Mouse (Mus musculus) stomach, postnatal 0 days (tissue): Measurements from ENCODE around the gene Bbof1. TPM values are rescaled to one million over a fixed set of nuclear protein-coding genes. Genes with fewer than 3 reads are reported as not detected.
A peak's percentile ranks its signal among the peaks of the same experiment; 100 is the strongest.

Experiments used
- ATAC-seq: fragments of 200-750 bp; cut with Nextera tagmentation; 2 replicates; pipeline ENCODE4 v1.8.0; 2017; ENCODE audit not compliant: low FRiP score, low TSS enrichment
- DNase-seq: peaks from one replicate; pipeline ENCODE4 v3.0.0-alpha.2; 2016; ENCODE audit warnings: low spot score
- H3K27ac ChIP-seq: fragments of 300-500 bp; sonication (generic); replicated peaks from 2 replicates; pipeline ENCODE4 v1.5.1; 2014; ENCODE audit warnings: mild to moderate bottlenecking, control low read depth
- H3K27me3 ChIP-seq: fragments of 300-500 bp; sonication (generic); 2 replicates; pipeline ENCODE4 v1.6.1; 2014; ENCODE audit warnings: low read length; ENCODE audit not compliant: control insufficient read depth, insufficient read depth
- H3K36me3 ChIP-seq: fragments of 300-500 bp; sonication (generic); 2 replicates; pipeline ENCODE4 v1.6.1; 2014; ENCODE audit warnings: low read length, mixed read lengths; ENCODE audit not compliant: control insufficient read depth, insufficient read depth
- H3K4me1 ChIP-seq: fragments of 300-500 bp; sonication (generic); replicated peaks from 2 replicates; pipeline ENCODE4 v1.6.1; 2014; ENCODE audit warnings: antibody characterized with exemption; ENCODE audit not compliant: control insufficient read depth, insufficient read depth
- H3K4me2 ChIP-seq: fragments of 300-500 bp; sonication (generic); replicated peaks from 2 replicates; pipeline ENCODE4 v1.6.1; 2014; ENCODE audit warnings: low read depth, mild to moderate bottlenecking, control low read depth, moderate library complexity
- H3K4me3 ChIP-seq: fragments of 300-500 bp; sonication (generic); 2 replicates; pipeline ENCODE4 v1.5.1; 2014; ENCODE audit warnings: low read depth, low read length, control low read depth
- H3K9ac ChIP-seq: fragments of 300-500 bp; sonication (generic); 2 replicates; pipeline ENCODE4 v1.6.1; 2014; ENCODE audit warnings: mild to moderate bottlenecking, low read length, control low read depth, mixed read lengths
- H3K9me3 ChIP-seq: fragments of 300-500 bp; sonication (generic); 2 replicates; pipeline ENCODE4 v1.6.1; 2016; ENCODE audit warnings: low read length; ENCODE audit not compliant: control insufficient read depth
- CTCF ChIP-seq: IDR thresholded peaks from 2 replicates; pipeline ENCODE4 v1.5.1; 2016; ENCODE audit warnings: antibody characterized with exemption, low read depth, mild to moderate bottlenecking, moderate library complexity
- EP300 ChIP-seq: optimal IDR thresholded peaks from 2 replicates; pipeline ENCODE3; 2016; ENCODE audit warnings: antibody characterized with exemption
- WGBS: fragments of 180-500 bp; shearing (Covaris S2); extraction: QIAGEN DNeasy Blood & Tissue Kit; methylation state at CpG from one replicate; pipeline ENCODE4 v1.1.7; 2014; 5-methylcytosine and 5-hydroxymethylcytosine counted together
- polyA plus RNA-seq: library from polyadenylated mRNA; unstranded; fragments of >200 nt; fragmentation: Nextera tagmentation; extraction: Ambion mirVana; gene quantifications from 2 replicates; pipeline ENCODE4 v1.2.1, GENCODE M21; 2015

Gene Bbof1
- polyA plus RNA-seq, 1 experiment from 2014 or later = 0.68 TPM

DNA sequence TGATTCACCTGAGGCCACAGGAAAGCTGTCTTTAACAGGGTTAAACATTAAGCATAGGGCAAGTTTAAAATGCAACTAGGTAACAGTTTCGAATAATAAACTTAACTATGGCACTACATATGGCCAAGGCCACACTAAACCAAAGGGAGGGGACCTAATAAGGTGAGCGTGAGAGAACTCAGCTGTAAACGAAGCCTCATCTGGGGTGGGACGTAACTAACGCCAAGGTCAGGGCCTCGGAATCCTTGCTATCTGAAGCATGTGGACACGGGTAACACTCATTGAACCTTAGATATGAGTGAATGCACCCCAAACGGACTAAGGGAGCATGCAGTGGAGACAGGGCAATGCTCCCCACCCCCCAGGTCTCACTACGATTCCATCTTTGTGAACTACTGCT is 5.9 kb upstream of the Bbof1 start:
- Histone ChIP-seq H3K4me1 (no peaks in the 10 kb centered on the region), H3K4me2 (no peak overlapping the region), H3K27me3 (no peaks in the 10 kb centered on the region), H3K36me3 (no peaks in the 10 kb centered on the region), H3K9ac (no peak overlapping the region), H3K9me3 (no peaks in the 10 kb centered on the region), H3K4me3 (no peak overlapping the region), H3K27ac (peak overlapping the region; percentile 35; the same call in 1 of the 2 replicates)
- ATAC-seq (no peak), DNase-seq (no peak)
- TF ChIP-seq EP300 (no peak), CTCF (no peak)
- WGBS = 64% methylated on average over 9 of the region's 9 CpGs

DNA sequence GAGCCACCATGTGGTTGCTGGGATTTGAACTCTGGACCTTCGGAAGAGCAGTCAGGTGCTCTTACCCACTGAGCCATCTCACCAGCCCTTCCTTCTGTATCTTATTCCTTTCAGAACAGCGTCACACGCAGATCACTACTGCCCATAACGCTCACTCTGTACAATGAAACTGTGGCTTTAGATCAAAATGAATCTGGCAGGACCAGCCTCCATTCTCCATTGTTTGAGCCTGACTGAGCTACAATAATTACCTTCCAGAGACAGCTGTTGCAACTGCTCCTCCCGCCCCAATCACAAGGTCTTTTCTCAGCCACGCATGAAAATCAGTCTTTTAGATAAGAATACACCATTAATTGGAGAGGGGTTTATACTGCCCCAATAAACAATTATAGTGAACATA is 4.3 kb upstream of the Bbof1 start:
- ATAC-seq (no peak), DNase-seq (no peak)
- no peaks in the 10 kb centered on the region for H3K27me3 ChIP-seq
- H3K4me1 ChIP-seq = 0 out of 2 replicates have a peak, but pooled peaks cover 2% of the 10 kb centered on the region
- WGBS = 83% methylated on average over 6 of the region's 6 CpGs
- no peak overlapping the region for H3K27ac ChIP-seq
- no peak overlapping the region for H3K4me2 ChIP-seq
- H3K9ac ChIP-seq = no peak overlapping the region
- no peaks in the 10 kb centered on the region for H3K36me3 ChIP-seq
- no peaks in the 10 kb centered on the region for H3K9me3 ChIP-seq
- TF ChIP-seq EP300 (no peak), CTCF (no peak)
- H3K4me3 ChIP-seq = no peak overlapping the region

- WGBS = 57% methylated on average over 4 of the region's 4 CpGs
Observed at GRCm38 (mm10) chr12:84407259-84407658, 1.6 kb upstream of the Bbof1 start.

DNA sequence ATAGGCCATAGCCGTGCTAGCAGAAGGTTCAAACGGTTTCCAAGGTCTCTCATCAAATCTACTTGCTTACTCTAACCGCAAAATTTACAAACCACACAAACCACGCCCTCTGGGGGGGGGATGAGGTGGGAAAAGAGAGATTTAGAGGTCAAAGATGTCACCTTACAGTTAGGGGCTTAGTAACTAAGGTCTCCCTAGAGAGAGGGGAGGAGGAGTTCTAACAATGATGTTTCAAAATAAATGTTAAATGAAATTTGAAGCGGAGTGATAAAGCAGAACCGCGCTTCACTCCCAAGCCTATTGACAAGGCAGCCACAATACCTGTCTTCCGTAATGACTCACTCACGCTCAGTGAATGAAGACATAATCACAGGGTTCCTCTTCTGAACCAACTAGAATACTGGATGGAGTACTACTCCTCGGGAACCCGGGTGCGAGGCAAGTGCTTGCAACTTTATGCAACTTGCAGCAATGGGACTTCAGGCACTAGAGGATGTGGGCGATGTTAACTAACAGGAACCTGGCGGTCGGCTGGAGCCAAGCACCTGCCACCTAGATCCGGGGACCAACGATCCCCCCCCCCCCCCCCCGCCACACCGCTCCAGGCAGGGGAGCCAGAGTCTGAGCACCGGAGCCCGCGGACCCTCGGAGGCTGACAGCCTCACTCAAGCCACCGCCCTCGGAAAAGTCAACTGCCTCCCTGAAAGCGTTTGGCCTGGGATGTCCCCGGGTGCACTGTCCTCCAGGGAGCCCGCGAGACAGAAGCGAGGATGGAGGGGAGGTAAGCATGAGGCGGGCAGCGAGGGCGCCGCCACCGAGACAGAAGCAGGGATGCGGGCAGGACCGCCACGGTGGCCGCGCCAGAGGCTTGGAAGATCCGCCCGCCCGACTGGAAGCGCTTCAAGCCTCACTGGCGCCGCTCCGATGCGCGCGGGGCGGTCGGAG is 725 bp upstream of the Bbof1 start:
- Histone ChIP-seq H3K27me3 (no peaks in the 10 kb centered on the region), H3K9ac (peak overlapping the region; percentile 89), H3K9me3 (no peaks in the 10 kb centered on the region), H3K4me1 (0 out of 2 replicates have a peak, but pooled peaks cover 2% of the 10 kb centered on the region), H3K4me2 (peak overlapping the region; percentile 96), H3K4me3 (peak overlapping the region; percentile 77), H3K36me3 (no peaks in the 10 kb centered on the region), H3K27ac (peak overlapping the region; percentile 94)
- WGBS = under 1% methylated on average over 52 of the region's 52 CpGs
- ATAC-seq (peak; percentile 63), DNase-seq (peak; percentile 61)
- TF ChIP-seq EP300 (no peak), CTCF (no peak)

More at GRCm38 (mm10) chr12:84407259-84407658, 1.6 kb upstream of the Bbof1 start:
- DNase-seq (no peak), ATAC-seq (no peak)
- H3K36me3 ChIP-seq = no peaks in the 10 kb centered on the region
- H3K27me3 ChIP-seq = no peaks in the 10 kb centered on the region
- no peaks in the 10 kb centered on the region for H3K9me3 ChIP-seq
- H3K4me2 ChIP-seq = no peak overlapping the region
- no peak overlapping the region for H3K27ac ChIP-seq
- H3K4me1 ChIP-seq = 0 out of 2 replicates have a peak, but pooled peaks cover 2% of the 10 kb centered on the region
- TF ChIP-seq EP300 (no peak), CTCF (peak; percentile 41)
- no peak overlapping the region for H3K9ac ChIP-seq
- H3K4me3 ChIP-seq = no peak overlapping the region

DNA sequence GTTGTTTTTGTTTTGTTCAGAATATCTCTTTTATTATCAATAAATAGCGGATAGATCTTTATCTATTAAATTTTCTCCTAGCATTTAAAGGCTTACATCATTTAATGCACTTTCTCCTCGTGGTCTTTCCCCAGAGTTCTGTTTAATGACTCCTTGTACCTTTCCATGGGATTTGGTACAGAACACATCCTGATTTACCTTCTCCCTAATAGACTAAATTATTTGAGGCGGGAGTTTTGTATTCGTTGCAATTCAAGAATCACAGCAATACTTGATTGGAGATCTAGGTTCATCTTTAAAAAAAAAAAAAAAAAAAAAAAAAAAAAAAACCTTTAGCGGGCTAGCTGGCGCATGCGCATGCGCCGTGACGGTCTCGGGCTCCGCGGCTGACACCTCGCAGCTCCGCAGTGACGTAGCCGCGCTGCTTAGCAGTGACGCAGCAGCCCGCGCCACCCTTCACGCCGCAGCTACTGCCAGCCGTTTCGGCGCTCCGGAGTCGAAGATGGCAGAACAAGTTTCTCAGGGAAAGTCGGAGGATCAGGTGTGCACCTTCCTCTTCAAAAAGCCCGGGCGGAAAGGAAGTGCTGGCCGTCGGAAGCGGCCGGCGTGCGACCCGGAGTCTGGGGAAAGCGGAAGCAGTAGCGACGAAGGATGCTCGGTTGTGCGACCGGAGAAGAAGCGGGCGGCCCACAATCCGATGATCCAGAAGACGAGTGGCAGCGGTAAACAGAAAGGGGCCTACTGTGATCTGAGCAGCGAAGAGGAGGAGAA is 8.1 kb downstream of the Bbof1 start, which contains the start of gene Rnf113a2:
Gene Rnf113a2 (plus strand): TSS at position 363 of the 771 bp plus-strand sequence.
- Histone ChIP-seq H3K27ac (peak within 1 kb of the TSS; percentile 75), H3K9me3 (no peaks in the 10 kb centered on the region), H3K36me3 (no peaks in the 10 kb centered on the region), H3K9ac (peak within 1 kb of the TSS; percentile 75), H3K4me3 (peak within 1 kb of the TSS; percentile 59), H3K27me3 (no peaks in the 10 kb centered on the region), H3K4me2 (peak within 1 kb of the TSS; percentile 62), H3K4me1 (no peaks in the 10 kb centered on the region)
- WGBS = 3% methylated on average over 50 of the region's 50 CpGs
- DNase-seq = peak; percentile 87
- ATAC-seq = peak; percentile 95
- TF ChIP-seq EP300 = no peak
- TF ChIP-seq CTCF = no peak
